Mouse (Mus musculus) gastrocnemius, adult 2 months (tissue): Measurements from ENCODE around the gene Ddias. TPM values are rescaled to one million over a fixed set of nuclear protein-coding genes. Genes with fewer than 3 reads are reported as not detected.

Experiments used
- DNase-seq: peaks from one replicate; pipeline ENCODE4 v3.0.0; 2022
- H3K27ac ChIP-seq: fragments of 200-600 bp; 2 replicates; pipeline ENCODE4 v1.8.1; 2022; ENCODE audit warnings: mild to moderate bottlenecking
- H3K4me3 ChIP-seq: fragments of 200-600 bp; 2 replicates; pipeline ENCODE4 v1.8.1; 2022; ENCODE audit warnings: mild to moderate bottlenecking, moderate library complexity
- CTCF ChIP-seq: fragments of 200-600 bp; IDR thresholded peaks from 2 replicates; pipeline ENCODE4 v1.8.1; 2022; ENCODE audit warnings: antibody characterized with exemption, mild to moderate bottlenecking, moderate library complexity
- intact Hi-C: fragments of 180-260 bp; cut with DNase I; formaldehyde crosslinking; loops from one replicate; pipeline ENCODE4 v1.15.1; 2025
- total RNA-seq, 2 experiments: library from RNA; stranded (reverse); gene quantifications; 2 replicates each; pipeline ENCODE4 v1.2.3; 2021

The Ddias gene
- total RNA-seq, 2 experiments from 2014 or later, result 0.06 TPM; not detected in 1

- Histone ChIP-seq H3K4me3 (no peak overlapping the region), H3K27ac (no peak overlapping the region)
- TF ChIP-seq CTCF, result no peak
- intact Hi-C loops, result no loop called here
- no peak for DNase-seq
These were observed 11.1 kb upstream of the Ddias start for GRCm38 (mm10) chr7:92884998-92885660.

GRCm38 (mm10) chr7:92883850-92884716, 10.0 kb upstream of the Ddias start:
- DNase-seq, result no peak
- no peak for TF ChIP-seq CTCF
- Histone ChIP-seq H3K4me3 (no peak overlapping the region), H3K27ac (no peak overlapping the region)
- intact Hi-C loops, result no loop called here

DNA sequence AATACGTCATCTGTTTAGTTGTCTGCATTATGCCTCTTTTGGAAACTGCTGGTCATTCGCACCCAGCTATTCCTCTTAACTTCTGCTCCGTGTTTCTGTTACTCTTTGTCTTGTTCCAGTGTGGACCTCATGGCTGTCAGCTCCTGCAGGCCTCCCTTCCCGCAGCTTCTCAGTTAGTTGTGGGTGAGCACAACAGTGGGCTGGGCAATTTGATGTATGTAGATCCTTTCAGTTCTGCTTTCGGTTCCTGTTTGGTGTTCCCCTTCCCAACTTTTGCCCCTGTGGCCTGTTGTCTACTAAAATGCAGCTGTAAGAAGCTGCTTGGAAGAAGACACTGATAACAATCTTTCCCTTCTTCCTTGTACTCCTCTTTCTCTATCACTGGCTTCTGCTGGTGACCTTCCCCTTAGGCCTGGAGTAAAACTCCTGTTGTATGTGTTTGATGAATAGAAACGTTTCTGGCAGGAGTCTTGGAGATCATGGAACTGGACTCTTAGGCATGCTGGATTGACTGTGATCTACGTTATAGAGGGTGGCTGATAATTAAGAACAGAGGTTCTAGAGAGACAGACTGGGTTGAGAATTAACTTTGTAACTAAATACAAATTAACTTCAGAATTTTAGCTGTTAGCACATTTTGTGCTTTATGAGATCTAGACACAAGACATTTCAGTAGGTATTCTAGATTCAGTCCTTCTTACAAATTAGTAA, 4.7 kb upstream of the Ddias start:
- intact Hi-C loops, result no loop called here
- TF ChIP-seq CTCF, result no peak
- DNase-seq, result peak; percentile 22
- 0 out of 2 replicates have a peak overlapping the region, but pooled peaks have one; percentile 13 for H3K4me3 ChIP-seq
- H3K27ac ChIP-seq, result no peak overlapping the region

DNA sequence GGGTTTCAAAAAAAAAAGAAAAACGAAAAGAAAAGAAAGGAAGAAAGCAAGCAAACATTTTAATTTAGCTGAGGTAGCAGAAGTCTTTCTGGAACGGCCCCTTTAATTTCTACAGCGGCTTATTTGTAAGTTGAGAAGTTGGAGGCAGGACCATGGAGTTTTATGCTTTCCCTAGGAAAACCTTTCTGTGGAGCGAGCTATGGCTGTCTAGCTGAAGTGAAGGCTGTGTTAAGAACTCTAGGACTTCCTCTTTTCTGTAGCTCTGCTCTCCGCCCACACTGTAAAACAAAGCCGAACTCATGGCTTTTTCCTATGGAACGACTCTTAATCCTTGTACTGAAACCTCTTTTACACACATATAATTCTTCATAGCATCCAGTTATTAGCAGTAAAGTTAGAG, 2.5 kb upstream of the Ddias start:
- DNase-seq, result no peak
- intact Hi-C loops, result no loop called here
- Histone ChIP-seq H3K4me3 (peak overlapping the region; percentile 89), H3K27ac (peak overlapping the region; percentile 97)
- TF ChIP-seq CTCF, result no peak

DNA sequence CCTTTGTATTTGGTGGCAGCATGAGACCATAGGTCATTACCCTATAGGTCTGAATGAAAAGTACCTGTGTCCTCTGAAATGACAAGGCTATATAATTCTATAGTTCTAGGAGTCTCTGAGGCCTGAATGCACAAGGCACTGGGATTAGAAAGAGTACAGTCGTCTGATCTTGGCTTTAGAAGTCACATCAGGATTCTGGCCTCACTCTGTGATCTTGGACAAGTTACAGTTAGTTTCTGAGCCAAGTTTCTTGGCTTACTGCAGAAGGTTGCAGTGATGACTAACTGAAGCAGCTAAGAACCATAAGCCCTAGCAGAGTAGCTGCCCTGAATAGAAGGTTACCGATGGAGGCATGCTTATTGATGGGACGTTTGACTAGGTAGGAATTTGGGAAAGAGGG, 2.0 kb upstream of the Ddias start:
- no peak for TF ChIP-seq CTCF
- DNase-seq, result no peak
- H3K27ac ChIP-seq, result peak overlapping the region; percentile 97
- H3K4me3 ChIP-seq, result peak overlapping the region; percentile 89
- intact Hi-C loops, result no loop called here

DNA sequence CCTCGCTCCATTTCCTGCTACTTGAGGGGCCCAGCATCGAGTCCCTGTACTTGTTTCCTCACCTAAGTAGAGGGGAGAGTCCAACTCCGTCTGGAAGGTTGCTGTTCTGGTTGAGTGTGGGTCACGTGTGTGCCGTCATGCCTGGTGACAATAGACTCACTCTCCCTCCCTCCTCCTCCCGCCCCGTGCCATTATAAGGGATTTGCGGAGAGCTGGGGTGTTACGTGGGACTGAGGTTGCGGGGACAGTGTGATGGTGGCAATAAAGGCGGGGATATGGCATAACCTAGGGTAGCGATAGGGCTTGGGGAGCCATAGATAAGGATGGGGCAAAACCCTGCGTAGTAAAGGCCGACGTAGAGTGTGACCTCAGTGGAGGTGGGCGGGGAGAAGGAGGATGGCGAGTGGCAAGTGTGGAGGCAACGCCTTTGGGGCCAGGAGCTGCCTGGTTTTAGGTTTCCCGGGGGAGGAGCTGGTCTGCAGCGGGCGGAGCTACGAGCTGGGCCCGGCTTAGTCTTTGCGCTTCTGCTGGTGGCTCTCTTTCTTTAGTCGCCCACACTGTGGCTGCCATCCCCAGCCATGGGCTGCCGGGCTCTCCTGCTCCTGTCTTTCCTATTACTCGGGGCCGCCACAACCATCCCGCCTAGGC, 838 bp upstream of the Ddias start:
- intact Hi-C loops, result loop anchor here (1.0 to 5.0 kb wide), 5 partner anchors 27 to 313 kb away; partner anchors contain the start of genes Ccdc90b and Rab30
- TF ChIP-seq CTCF, result no peak
- DNase-seq, result peak; percentile 93
- Histone ChIP-seq H3K27ac (peak overlapping the region; percentile 97), H3K4me3 (peak overlapping the region; percentile 89)

- no peak for TF ChIP-seq CTCF
- intact Hi-C loops, result loop anchor here (5.0 kb wide), 4 partner anchors 91 to 309 kb away; partner anchors contain the start of genes Ccdc90b and Rab30
- DNase-seq, result no peak
- Histone ChIP-seq H3K4me3 (no peak overlapping the region), H3K27ac (no peak overlapping the region)
These were observed 2.5 kb downstream of the Ddias start for GRCm38 (mm10) chr7:92871596-92871995.

DNA sequence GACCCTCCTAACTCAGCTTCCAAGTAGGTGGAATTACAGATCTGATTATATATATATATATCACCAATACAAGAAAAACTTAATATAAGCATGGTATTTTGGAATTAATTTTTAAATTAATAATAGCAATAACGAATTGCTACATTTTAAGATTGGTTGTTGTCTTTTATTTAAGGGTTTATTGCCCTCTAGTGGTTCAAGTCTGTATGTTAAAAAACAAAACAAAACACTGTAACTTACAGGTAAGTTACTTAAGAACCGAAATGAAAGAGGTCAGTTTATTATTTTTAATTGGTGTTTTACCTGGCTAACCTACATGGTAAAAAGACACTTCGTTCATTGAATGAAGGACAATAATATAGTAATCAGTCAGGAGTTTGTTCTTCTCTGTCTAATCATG, 3.9 kb downstream of the Ddias start:
- no peak for DNase-seq
- no peak overlapping the region for H3K4me3 ChIP-seq
- peak; percentile 57 for TF ChIP-seq CTCF
- intact Hi-C loops, result loop anchor here (5.0 kb wide), 4 partner anchors 92 to 308 kb away; partner anchors contain the start of genes Ccdc90b and Rab30
- no peak overlapping the region for H3K27ac ChIP-seq

- intact Hi-C loops, result loop anchor here (2.0 kb wide), 1 partner anchor 236 kb away; no protein-coding TSS in a partner anchor
- H3K27ac ChIP-seq, result no peak overlapping the region
- H3K4me3 ChIP-seq, result no peak overlapping the region
- TF ChIP-seq CTCF, result peak; percentile 70
- DNase-seq, result no peak
These were observed 7.5 kb downstream of the Ddias start for GRCm38 (mm10) chr7:92866526-92866925.

- no peak for TF ChIP-seq CTCF
- intact Hi-C loops, result no loop called here
- Histone ChIP-seq H3K27ac (no peak overlapping the region), H3K4me3 (no peak overlapping the region)
- DNase-seq, result no peak
These were observed 25.8 kb downstream of the Ddias start for GRCm38 (mm10) chr7:92848246-92848645.

GRCm38 (mm10) chr7:92842254-92842653, 31.8 kb downstream of the Ddias start:
- DNase-seq, result no peak
- no peak for TF ChIP-seq CTCF
- intact Hi-C loops, result no loop called here
- no peak overlapping the region for H3K27ac ChIP-seq
- H3K4me3 ChIP-seq, result no peak overlapping the region

DNA sequence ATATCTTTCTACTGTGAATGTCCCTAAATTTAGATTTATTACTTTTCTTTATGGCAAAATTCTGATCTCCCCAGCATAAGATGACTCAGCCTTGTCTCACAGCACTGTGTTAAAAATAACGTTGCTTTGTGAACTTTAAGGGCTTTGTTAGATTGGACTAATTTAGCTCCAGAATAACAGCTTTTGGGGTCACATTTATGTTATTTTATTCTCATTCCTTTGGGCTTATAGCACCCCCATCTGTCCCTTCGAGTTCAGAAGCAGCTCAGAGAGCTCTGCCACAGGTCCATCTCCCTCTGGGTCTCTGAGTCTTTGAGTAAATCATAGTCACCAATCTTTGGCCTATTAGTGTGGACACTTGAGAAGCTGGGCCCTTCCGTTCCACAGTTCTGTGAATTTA, 36.1 kb downstream of the Ddias start:
- DNase-seq, result no peak
- TF ChIP-seq CTCF, result no peak
- Histone ChIP-seq H3K27ac (no peak overlapping the region), H3K4me3 (no peak overlapping the region)
- intact Hi-C loops, result no loop called here
